Mouse (Mus musculus): Measurements from ENCODE around the gene Plekhg3. TPM values are rescaled to one million over a fixed set of nuclear protein-coding genes. Genes with fewer than 3 reads are reported as not detected.

Gene Plekhg3
- polyA plus RNA-seq, 1 experiment from 2014 or later: 1.0 TPM

GRCm38 (mm10) chr12:76514842-76515241 lies 15.8 kb upstream of the Plekhg3 start:
- DNase-seq (ENCODE audit: low spot score): no peak
- WGBS: 35% methylated on average over 4 of the region's 4 CpGs
- no peak overlapping the region for H3K4me2 ChIP-seq (ENCODE audit: low read depth, low read length, severe bottlenecking)
- ATAC-seq (replicated peaks; ENCODE audit: low FRiP score): no peak
- H3K9ac ChIP-seq (ENCODE audit: low read length): no peak overlapping the region
- H3K4me3 ChIP-seq (ENCODE audit: low read depth, low read length): no peak overlapping the region
- no peak overlapping the region for H3K27ac ChIP-seq (ENCODE audit: low read depth, low read length)
- no peaks in the 10 kb centered on the region for H3K4me1 ChIP-seq (replicated peaks; ENCODE audit: control insufficient read depth, insufficient read depth, low read length)
- H3K9me3 ChIP-seq (ENCODE audit: control insufficient read depth, low read length): no peaks in the 10 kb centered on the region
- no peaks in the 10 kb centered on the region for H3K36me3 ChIP-seq (ENCODE audit: control insufficient read depth, insufficient read depth, low read length)
- H3K27me3 ChIP-seq (ENCODE audit: control insufficient read depth, insufficient read depth, low read length): no peaks in the 10 kb centered on the region

- H3K9ac ChIP-seq (ENCODE audit: low read length): no peak overlapping the region
- no peak overlapping the region for H3K4me3 ChIP-seq (ENCODE audit: low read depth, low read length)
- H3K27me3 ChIP-seq (ENCODE audit: control insufficient read depth, insufficient read depth, low read length): no peaks in the 10 kb centered on the region
- no peak overlapping the region for H3K27ac ChIP-seq (ENCODE audit: low read depth, low read length)
- H3K4me1 ChIP-seq (replicated peaks; ENCODE audit: control insufficient read depth, insufficient read depth, low read length): no peaks in the 10 kb centered on the region
- no peaks in the 10 kb centered on the region for H3K36me3 ChIP-seq (ENCODE audit: control insufficient read depth, insufficient read depth, low read length)
- H3K9me3 ChIP-seq (ENCODE audit: control insufficient read depth, low read length): no peaks in the 10 kb centered on the region
- H3K4me2 ChIP-seq (ENCODE audit: low read depth, low read length, severe bottlenecking): no peak overlapping the region
- 93% methylated on average over 9 of the region's 9 CpGs for WGBS
- DNase-seq (ENCODE audit: low spot score) (no peak), ATAC-seq (replicated peaks; ENCODE audit: low FRiP score) (no peak)
Measured at GRCm38 (mm10) chr12:76518000-76518399, 12.7 kb upstream of the Plekhg3 start.

- H3K36me3 ChIP-seq (ENCODE audit: control insufficient read depth, insufficient read depth, low read length): no peaks in the 10 kb centered on the region
- ATAC-seq (replicated peaks; ENCODE audit: low FRiP score) (no peak), DNase-seq (ENCODE audit: low spot score) (no peak)
- H3K4me3 ChIP-seq (ENCODE audit: low read depth, low read length): no peak overlapping the region
- no peaks in the 10 kb centered on the region for H3K27me3 ChIP-seq (ENCODE audit: control insufficient read depth, insufficient read depth, low read length)
- no peak overlapping the region for H3K9ac ChIP-seq (ENCODE audit: low read length)
- H3K4me1 ChIP-seq (replicated peaks; ENCODE audit: control insufficient read depth, insufficient read depth, low read length): no peaks in the 10 kb centered on the region
- H3K4me2 ChIP-seq (ENCODE audit: low read depth, low read length, severe bottlenecking): no peak overlapping the region
- no peaks in the 10 kb centered on the region for H3K9me3 ChIP-seq (ENCODE audit: control insufficient read depth, low read length)
- no peak overlapping the region for H3K27ac ChIP-seq (ENCODE audit: low read depth, low read length)
- WGBS: 87% methylated on average over 12 of the region's 12 CpGs
Measured at GRCm38 (mm10) chr12:76518909-76519842, 11.5 kb upstream of the Plekhg3 start.

GRCm38 (mm10) chr12:76523654-76524053 lies 7.0 kb upstream of the Plekhg3 start:
- Histone ChIP-seq H3K4me2 (ENCODE audit: low read depth, low read length, severe bottlenecking) (no peak overlapping the region), H3K27me3 (ENCODE audit: control insufficient read depth, insufficient read depth, low read length) (no peaks in the 10 kb centered on the region), H3K4me1 (replicated peaks; ENCODE audit: control insufficient read depth, insufficient read depth, low read length) (no peaks in the 10 kb centered on the region), H3K9ac (ENCODE audit: low read length) (no peak overlapping the region), H3K27ac (ENCODE audit: low read depth, low read length) (no peak overlapping the region), H3K36me3 (ENCODE audit: control insufficient read depth, insufficient read depth, low read length) (no peaks in the 10 kb centered on the region), H3K9me3 (ENCODE audit: control insufficient read depth, low read length) (no peaks in the 10 kb centered on the region), H3K4me3 (ENCODE audit: low read depth, low read length) (no peak overlapping the region)
- ATAC-seq (replicated peaks; ENCODE audit: low FRiP score): no peak
- DNase-seq (ENCODE audit: low spot score): no peak
- WGBS: 84% methylated on average over 5 of the region's 5 CpGs

GRCm38 (mm10) chr12:76524915-76525314 lies 5.8 kb upstream of the Plekhg3 start:
- Histone ChIP-seq H3K27me3 (ENCODE audit: control insufficient read depth, insufficient read depth, low read length) (no peaks in the 10 kb centered on the region), H3K4me3 (ENCODE audit: low read depth, low read length) (no peak overlapping the region), H3K27ac (ENCODE audit: low read depth, low read length) (no peak overlapping the region), H3K4me2 (ENCODE audit: low read depth, low read length, severe bottlenecking) (no peak overlapping the region), H3K36me3 (ENCODE audit: control insufficient read depth, insufficient read depth, low read length) (no peaks in the 10 kb centered on the region), H3K4me1 (replicated peaks; ENCODE audit: control insufficient read depth, insufficient read depth, low read length) (no peaks in the 10 kb centered on the region), H3K9ac (ENCODE audit: low read length) (no peak overlapping the region), H3K9me3 (ENCODE audit: control insufficient read depth, low read length) (no peaks in the 10 kb centered on the region)
- ATAC-seq (replicated peaks; ENCODE audit: low FRiP score) (no peak), DNase-seq (ENCODE audit: low spot score) (no peak)
- WGBS: 95% methylated on average over 3 of the region's 3 CpGs

DNA sequence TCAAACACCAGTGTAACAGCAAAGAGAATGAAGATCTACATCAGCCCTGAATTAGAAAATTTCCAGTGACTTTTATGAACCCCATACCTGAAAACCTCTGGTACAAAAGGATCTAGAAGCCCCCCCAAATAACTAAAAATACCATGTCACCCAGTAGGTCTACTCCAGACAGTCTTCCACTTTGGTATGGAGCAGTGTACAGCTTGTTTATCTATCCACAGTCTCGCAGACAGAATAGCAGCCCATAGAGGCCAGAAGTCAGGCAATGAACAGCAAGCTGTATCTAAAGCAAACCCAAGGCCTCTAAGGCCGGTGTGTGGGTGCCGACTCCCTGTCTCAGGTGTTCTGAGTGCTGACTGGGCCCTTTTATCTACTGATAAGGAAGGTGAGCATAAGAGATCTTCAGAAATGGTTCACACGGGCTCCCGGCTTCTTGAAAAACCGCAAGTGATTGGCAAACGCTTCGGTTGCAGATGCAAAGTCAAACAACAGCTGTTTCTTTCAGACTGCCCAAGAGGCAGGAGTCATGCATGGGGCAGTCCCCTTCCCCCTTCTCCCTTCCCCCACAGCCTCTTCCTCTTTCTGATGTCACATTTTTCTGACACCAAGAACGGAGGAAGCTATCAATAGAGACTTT lies 3.3 kb upstream of the Plekhg3 start:
- Histone ChIP-seq H3K9me3 (ENCODE audit: control insufficient read depth, low read length) (no peaks in the 10 kb centered on the region), H3K4me1 (replicated peaks; ENCODE audit: control insufficient read depth, insufficient read depth, low read length) (no peaks in the 10 kb centered on the region), H3K27ac (ENCODE audit: low read depth, low read length) (no peak overlapping the region), H3K4me3 (ENCODE audit: low read depth, low read length) (no peak overlapping the region), H3K4me2 (ENCODE audit: low read depth, low read length, severe bottlenecking) (no peak overlapping the region), H3K27me3 (ENCODE audit: control insufficient read depth, insufficient read depth, low read length) (peaks cover 17% of the 10 kb centered on the region), H3K9ac (ENCODE audit: low read length) (no peak overlapping the region), H3K36me3 (ENCODE audit: control insufficient read depth, insufficient read depth, low read length) (no peaks in the 10 kb centered on the region)
- 72% methylated on average over 9 of the region's 9 CpGs for WGBS
- no peak for DNase-seq (ENCODE audit: low spot score)
- no peak for ATAC-seq (replicated peaks; ENCODE audit: low FRiP score)

GRCm38 (mm10) chr12:76528766-76529165 lies 1.9 kb upstream of the Plekhg3 start:
- no peak for DNase-seq (ENCODE audit: low spot score)
- Histone ChIP-seq H3K4me1 (replicated peaks; ENCODE audit: control insufficient read depth, insufficient read depth, low read length) (peaks cover 7% of the 10 kb centered on the region; the same call in 1 of the 2 replicates), H3K27me3 (ENCODE audit: control insufficient read depth, insufficient read depth, low read length) (peaks cover 30% of the 10 kb centered on the region), H3K27ac (ENCODE audit: low read depth, low read length) (no peak overlapping the region), H3K4me2 (ENCODE audit: low read depth, low read length, severe bottlenecking) (no peak overlapping the region), H3K4me3 (ENCODE audit: low read depth, low read length) (no peak overlapping the region), H3K9ac (ENCODE audit: low read length) (no peak overlapping the region), H3K9me3 (ENCODE audit: control insufficient read depth, low read length) (no peaks in the 10 kb centered on the region), H3K36me3 (ENCODE audit: control insufficient read depth, insufficient read depth, low read length) (no peaks in the 10 kb centered on the region)
- 88% methylated on average over 5 of the region's 5 CpGs for WGBS
- ATAC-seq (replicated peaks; ENCODE audit: low FRiP score): no peak

DNA sequence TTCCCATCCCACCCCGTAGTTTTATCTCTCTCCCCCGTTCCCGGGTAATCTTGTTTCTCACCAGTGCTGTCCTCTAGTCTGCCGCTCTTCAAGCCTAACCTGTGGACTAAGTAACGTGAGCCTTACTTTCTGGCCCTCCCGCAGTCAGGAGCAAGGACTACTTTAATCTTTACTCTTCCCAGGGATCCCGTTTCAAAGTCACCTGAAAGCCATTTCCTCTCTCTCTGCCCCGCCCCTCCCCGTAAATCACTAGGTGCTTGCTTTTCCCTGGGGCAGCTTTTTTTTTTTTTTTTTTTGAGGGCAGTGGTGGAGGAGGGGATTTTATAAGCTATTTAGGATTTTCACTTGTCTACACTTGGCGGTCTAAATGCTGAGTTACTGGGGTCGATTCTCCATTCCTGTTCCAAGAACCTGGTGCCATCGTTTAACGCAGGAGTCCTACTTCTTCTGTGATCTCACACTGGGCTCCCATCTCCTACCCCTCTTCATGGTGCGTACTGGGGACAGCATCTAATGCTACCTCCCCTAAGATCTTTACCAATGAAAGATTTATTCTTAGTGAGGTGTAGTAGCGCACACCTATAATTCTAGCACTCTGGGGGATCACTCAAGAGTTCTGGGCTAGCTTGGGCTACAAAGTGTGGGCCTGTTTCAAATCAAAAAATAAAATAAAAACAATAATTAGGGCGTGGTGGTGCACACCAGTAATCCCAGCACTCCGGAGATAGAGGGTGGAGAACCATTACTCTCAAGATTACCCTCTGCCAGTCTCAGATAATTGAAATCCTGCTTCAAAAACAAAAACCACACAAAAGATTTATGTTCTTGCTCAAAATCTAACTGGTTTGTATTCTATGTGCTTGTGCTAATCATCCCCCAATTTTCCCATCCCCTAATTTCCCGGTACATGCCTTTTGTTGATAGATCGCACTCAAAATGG lies 1.6 kb downstream of the Plekhg3 start:
- DNase-seq (ENCODE audit: low spot score): no peak
- H3K27ac ChIP-seq (ENCODE audit: low read depth, low read length): no peak overlapping the region
- H3K4me3 ChIP-seq (ENCODE audit: low read depth, low read length): peak overlapping the region; percentile 67
- peaks cover 11% of the 10 kb centered on the region; the same call in 1 of the 2 replicates for H3K4me1 ChIP-seq (replicated peaks; ENCODE audit: control insufficient read depth, insufficient read depth, low read length)
- peaks cover 49% of the 10 kb centered on the region for H3K27me3 ChIP-seq (ENCODE audit: control insufficient read depth, insufficient read depth, low read length)
- H3K36me3 ChIP-seq (ENCODE audit: control insufficient read depth, insufficient read depth, low read length): no peaks in the 10 kb centered on the region
- 2% methylated on average over 19 of the region's 19 CpGs for WGBS
- H3K9ac ChIP-seq (ENCODE audit: low read length): no peak overlapping the region
- no peak for ATAC-seq (replicated peaks; ENCODE audit: low FRiP score)
- H3K9me3 ChIP-seq (ENCODE audit: control insufficient read depth, low read length): no peaks in the 10 kb centered on the region
- peak overlapping the region; percentile 97 for H3K4me2 ChIP-seq (ENCODE audit: low read depth, low read length, severe bottlenecking)
